Mouse (Mus musculus) embryonic facial prominence, embryonic 13.5 days (tissue): ENCODE results near the gene Inpp1. TPM values are rescaled to one million over a fixed set of nuclear protein-coding genes. Genes with fewer than 3 reads are reported as not detected.

Experiments
- ATAC-seq: fragments of 200-750 bp; cut with Nextera tagmentation; 2 replicates; pipeline ENCODE4 v1.8.0; 2017; ENCODE audit warnings: low read depth; ENCODE audit not compliant: insufficient number of reproducible peaks, insufficient read depth, low FRiP score, low TSS enrichment
- H3K27ac ChIP-seq: fragments of 300-500 bp; sonication (generic); 2 replicates; pipeline ENCODE4 v1.5.1; 2015; ENCODE audit warnings: moderate library complexity, mild to moderate bottlenecking, inconsistent platforms
- H3K27me3 ChIP-seq: fragments of 300-500 bp; sonication (generic); 2 replicates; pipeline ENCODE4 v1.6.1; 2015; ENCODE audit warnings: mild to moderate bottlenecking, inconsistent platforms
- H3K36me3 ChIP-seq: fragments of 300-500 bp; sonication (generic); 2 replicates; pipeline ENCODE4 v1.6.1; 2015; ENCODE audit warnings: mild to moderate bottlenecking, inconsistent platforms
- H3K4me1 ChIP-seq: fragments of 300-500 bp; sonication (generic); 2 replicates; pipeline ENCODE4 v1.6.1; 2015; ENCODE audit warnings: inconsistent platforms
- H3K4me2 ChIP-seq: fragments of 300-500 bp; sonication (generic); 2 replicates; pipeline ENCODE4 v1.6.1; 2015; ENCODE audit warnings: moderate library complexity, mild to moderate bottlenecking, inconsistent platforms
- H3K4me3 ChIP-seq: fragments of 300-500 bp; sonication (generic); 2 replicates; pipeline ENCODE4 v1.5.1; 2015; ENCODE audit warnings: mild to moderate bottlenecking, inconsistent platforms
- H3K9ac ChIP-seq: fragments of 300-500 bp; sonication (generic); 2 replicates; pipeline ENCODE4 v1.6.1; 2015; ENCODE audit warnings: mild to moderate bottlenecking, inconsistent platforms
- H3K9me3 ChIP-seq: fragments of 300-500 bp; sonication (generic); 2 replicates; pipeline ENCODE4 v1.6.1; 2016; ENCODE audit warnings: inconsistent platforms
- WGBS: fragments of 180-500 bp; shearing (Covaris S2); methylation state at CpG from one replicate; pipeline ENCODE4 v1.1.7; 2015; ENCODE audit warnings: mixed read lengths; 5-methylcytosine and 5-hydroxymethylcytosine counted together
- polyA plus RNA-seq: library from polyadenylated mRNA; unstranded; fragments of >200 nt; fragmentation: Nextera tagmentation; extraction: Ambion mirVana; gene quantifications from 2 replicates; pipeline ENCODE4 v1.2.1, GENCODE M21; 2015

Gene Inpp1
- polyA plus RNA-seq, 1 experiment from 2014 or later, result 21.3 TPM

DNA sequence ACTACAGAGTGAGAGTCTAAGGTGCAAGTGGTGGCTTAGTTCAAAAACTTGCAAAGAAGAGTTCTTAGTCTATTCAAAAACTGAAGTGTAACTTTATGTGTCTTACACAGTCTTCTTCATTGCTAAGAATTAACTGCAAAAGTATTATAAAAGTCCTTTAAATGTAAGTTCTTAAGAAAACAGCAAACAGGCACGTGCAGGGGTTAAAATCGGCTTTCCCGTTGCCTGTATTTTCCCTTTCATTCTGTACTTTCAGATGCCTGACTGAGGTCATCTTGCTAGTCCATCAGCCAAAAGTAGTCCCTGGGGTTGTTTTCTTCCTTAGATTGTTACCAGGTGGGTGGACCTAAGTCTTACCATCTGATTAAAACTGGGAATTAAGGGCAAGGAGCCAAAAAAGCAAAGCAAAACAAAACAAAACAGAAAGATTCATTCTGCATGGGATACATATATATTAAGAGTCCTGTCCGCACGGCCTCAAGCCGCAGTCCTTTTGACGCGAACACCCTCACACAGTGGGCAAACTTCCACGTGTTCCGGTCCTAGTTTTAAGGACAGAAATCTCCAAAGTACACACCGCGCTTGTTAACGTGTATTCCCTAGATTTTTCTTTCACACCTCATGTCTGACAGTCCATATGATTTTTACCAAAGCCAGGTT, 1.1 kb downstream of the Inpp1 start:
- WGBS, result 28% methylated on average over 13 of the region's 13 CpGs
- no peak for ATAC-seq
- no peak overlapping the region for H3K27ac ChIP-seq

DNA sequence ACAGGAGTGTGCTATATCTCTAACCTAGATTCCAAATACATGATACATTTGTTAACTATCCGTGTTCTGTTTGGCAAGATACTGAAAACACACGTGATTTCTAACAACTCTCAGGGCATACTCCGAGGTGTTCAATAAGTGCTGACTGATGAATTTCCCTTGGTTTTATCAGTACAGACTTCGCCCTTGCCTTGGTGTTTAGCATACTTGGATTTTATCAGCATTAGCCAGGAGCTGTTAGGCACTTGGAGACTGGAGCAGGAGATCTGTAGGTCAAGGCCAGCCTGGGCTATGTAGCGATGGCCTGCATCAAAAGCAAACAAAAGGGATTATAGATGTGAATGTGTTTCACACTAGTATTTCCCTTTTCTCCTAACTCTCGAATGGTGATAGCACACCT, 9.0 kb downstream of the Inpp1 start:
- H3K9ac ChIP-seq, result no peak overlapping the region
- H3K4me2 ChIP-seq, result no peak overlapping the region
- no peaks in the 10 kb centered on the region for H3K4me1 ChIP-seq
- H3K27me3 ChIP-seq, result no peaks in the 10 kb centered on the region
- no peaks in the 10 kb centered on the region for H3K9me3 ChIP-seq
- no peak for ATAC-seq
- 91% methylated on average over 6 of the region's 6 CpGs for WGBS
- peaks cover 8% of the 10 kb centered on the region; the same call in 1 of the 2 replicates for H3K36me3 ChIP-seq
- H3K4me3 ChIP-seq, result no peak overlapping the region
- no peak overlapping the region for H3K27ac ChIP-seq

More for the DNA sequence above, 1.1 kb downstream of the Inpp1 start:
- peak overlapping the region; percentile 75 for H3K4me3 ChIP-seq
- no peaks in the 10 kb centered on the region for H3K27me3 ChIP-seq
- peak overlapping the region; percentile 85 for H3K4me2 ChIP-seq
- peak overlapping the region; percentile 90 for H3K9ac ChIP-seq
- peaks cover 19% of the 10 kb centered on the region for H3K4me1 ChIP-seq
- H3K9me3 ChIP-seq, result no peaks in the 10 kb centered on the region
- H3K36me3 ChIP-seq, result no peaks in the 10 kb centered on the region; the same call in 1 of the 2 replicates

DNA sequence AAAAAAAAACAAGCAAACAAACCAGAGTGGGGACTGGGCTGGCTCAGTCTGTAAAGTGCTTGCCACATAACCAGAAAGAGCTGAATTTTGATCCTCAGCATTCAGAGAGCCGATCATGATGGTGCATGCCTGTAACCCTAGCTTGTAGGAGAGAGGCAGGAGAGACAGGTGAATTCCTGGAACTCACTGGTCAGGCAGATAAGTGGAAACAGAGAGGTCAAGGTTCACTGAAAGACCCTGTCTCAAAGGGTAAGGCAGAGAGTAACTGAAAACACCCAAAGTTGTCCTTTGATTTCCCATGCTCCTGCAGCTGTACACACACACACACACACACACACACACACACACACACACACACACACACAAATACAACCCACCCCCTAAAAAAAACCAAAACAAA, 12.4 kb downstream of the Inpp1 start:
- 0 out of 2 replicates have a peak, but pooled peaks cover 5% of the 10 kb centered on the region for H3K36me3 ChIP-seq
- H3K4me3 ChIP-seq, result no peak overlapping the region
- H3K9ac ChIP-seq, result no peak overlapping the region
- no peaks in the 10 kb centered on the region for H3K9me3 ChIP-seq
- 32% methylated on average over 1 of the region's 1 CpGs for WGBS
- ATAC-seq, result no peak
- H3K4me2 ChIP-seq, result no peak overlapping the region
- H3K4me1 ChIP-seq, result no peaks in the 10 kb centered on the region
- no peaks in the 10 kb centered on the region for H3K27me3 ChIP-seq
- no peak overlapping the region for H3K27ac ChIP-seq

DNA sequence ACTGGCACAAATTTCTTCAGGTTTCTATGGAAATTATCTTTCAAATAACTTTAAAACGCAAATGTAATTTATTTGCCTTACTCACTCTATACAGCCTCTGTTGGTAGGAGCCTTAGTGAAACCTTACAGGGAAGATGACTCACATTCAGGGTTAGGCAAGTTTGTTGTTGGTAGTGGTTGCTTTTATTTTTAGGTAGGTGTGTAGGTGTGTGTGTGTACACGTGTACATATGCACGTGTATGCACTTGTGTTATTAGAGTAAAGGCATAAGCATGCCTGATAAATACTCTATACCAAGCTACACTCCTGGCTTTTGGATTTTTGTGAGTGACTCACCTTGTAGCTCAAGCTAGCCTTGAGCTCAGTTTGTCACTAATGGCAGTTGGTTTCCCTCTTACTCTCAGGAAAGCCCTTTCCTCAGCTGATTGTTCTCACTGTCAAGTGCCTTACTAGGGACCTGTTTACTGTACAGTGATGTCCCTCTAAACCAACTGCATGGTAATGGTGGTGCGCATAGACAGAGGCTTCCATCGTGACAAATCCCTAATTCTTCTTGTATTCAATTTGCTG, 15.0 kb downstream of the Inpp1 start:
- Histone ChIP-seq H3K27me3 (no peaks in the 10 kb centered on the region), H3K9ac (no peak overlapping the region), H3K4me3 (no peak overlapping the region), H3K4me2 (no peak overlapping the region), H3K36me3 (peaks cover 9% of the 10 kb centered on the region; the same call in 1 of the 2 replicates), H3K27ac (no peak overlapping the region), H3K4me1 (0 out of 2 replicates have a peak, but pooled peaks cover 4% of the 10 kb centered on the region), H3K9me3 (no peaks in the 10 kb centered on the region)
- ATAC-seq, result no peak
- WGBS, result 88% methylated on average over 5 of the region's 5 CpGs

DNA sequence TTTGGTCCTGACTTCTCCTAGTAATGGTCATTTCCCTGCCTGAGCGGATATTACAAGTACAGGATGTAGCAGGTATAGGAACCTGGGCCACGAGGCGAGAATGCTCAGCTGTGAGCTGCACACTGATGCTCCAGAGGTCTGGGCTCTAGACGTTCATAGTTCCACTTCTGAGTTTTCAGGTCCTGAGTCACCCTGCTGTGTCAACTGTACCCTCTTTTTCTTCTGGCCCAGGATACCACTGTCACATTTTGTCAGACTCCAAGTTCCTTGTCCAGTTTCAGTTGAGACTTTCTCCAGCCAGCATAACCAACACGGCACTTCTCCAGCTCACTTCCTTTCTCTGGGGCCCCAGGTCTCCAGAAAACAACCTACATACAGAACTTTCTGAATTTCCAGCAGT, 15.8 kb downstream of the Inpp1 start:
- no peak overlapping the region for H3K27ac ChIP-seq
- H3K9me3 ChIP-seq, result no peaks in the 10 kb centered on the region
- no peak overlapping the region for H3K4me2 ChIP-seq
- 87% methylated on average over 5 of the region's 5 CpGs for WGBS
- ATAC-seq, result no peak
- H3K4me3 ChIP-seq, result no peak overlapping the region
- H3K36me3 ChIP-seq, result peaks cover 9% of the 10 kb centered on the region; the same call in 1 of the 2 replicates
- H3K27me3 ChIP-seq, result no peaks in the 10 kb centered on the region
- H3K4me1 ChIP-seq, result 0 out of 2 replicates have a peak, but pooled peaks cover 4% of the 10 kb centered on the region
- H3K9ac ChIP-seq, result no peak overlapping the region

DNA sequence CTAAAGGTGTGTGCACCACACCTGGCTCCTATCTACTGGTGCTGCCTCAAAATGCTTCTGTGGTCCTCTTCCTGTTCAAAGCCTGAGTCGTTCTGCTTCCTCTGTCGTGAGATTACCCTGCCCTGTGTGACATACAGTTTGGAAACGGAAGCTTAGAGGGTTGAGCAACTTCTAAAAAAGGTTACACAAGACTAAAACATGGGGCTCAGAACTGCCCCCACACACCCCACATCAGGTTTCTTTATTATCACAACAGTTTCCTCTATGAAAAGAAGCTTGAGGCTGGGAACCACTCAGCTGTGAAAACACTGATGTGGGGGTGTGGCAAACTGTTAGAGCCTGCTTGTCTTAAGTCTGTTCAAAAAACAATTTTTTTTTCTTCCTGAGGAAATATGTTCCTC, 17.1 kb downstream of the Inpp1 start:
- 60% methylated on average over 3 of the region's 3 CpGs for WGBS
- H3K27me3 ChIP-seq, result no peaks in the 10 kb centered on the region
- H3K4me1 ChIP-seq, result 0 out of 2 replicates have a peak, but pooled peaks cover 4% of the 10 kb centered on the region
- peaks cover 10% of the 10 kb centered on the region; the same call in 1 of the 2 replicates for H3K36me3 ChIP-seq
- no peak overlapping the region for H3K4me3 ChIP-seq
- no peak overlapping the region for H3K9ac ChIP-seq
- no peak for ATAC-seq
- H3K4me2 ChIP-seq, result no peak overlapping the region
- H3K9me3 ChIP-seq, result no peaks in the 10 kb centered on the region
- no peak overlapping the region for H3K27ac ChIP-seq

DNA sequence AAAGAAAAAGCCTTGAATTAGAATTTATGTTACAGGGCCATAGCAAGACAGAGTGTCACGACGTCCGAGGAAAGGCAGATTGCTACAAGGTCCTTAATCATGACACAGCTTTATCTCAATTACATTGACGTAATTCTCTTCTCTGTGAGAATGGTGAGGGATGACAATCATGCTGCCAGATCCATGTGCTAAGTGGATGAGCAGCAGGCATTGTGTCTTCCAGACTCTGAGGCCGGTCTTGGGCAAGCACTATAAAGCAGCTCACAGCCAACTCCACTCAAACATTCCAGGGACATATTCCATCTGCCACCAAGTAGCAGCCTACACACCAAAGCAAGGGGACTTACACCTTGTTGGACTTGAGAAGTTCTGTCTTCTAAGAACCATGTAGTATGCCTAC, 17.7 kb downstream of the Inpp1 start:
- no peaks in the 10 kb centered on the region for H3K9me3 ChIP-seq
- 88% methylated on average over 5 of the region's 5 CpGs for WGBS
- H3K36me3 ChIP-seq, result peaks cover 13% of the 10 kb centered on the region; the same call in 1 of the 2 replicates
- H3K4me2 ChIP-seq, result no peak overlapping the region
- H3K27ac ChIP-seq, result no peak overlapping the region
- no peak for ATAC-seq
- H3K9ac ChIP-seq, result no peak overlapping the region
- H3K4me1 ChIP-seq, result 0 out of 2 replicates have a peak, but pooled peaks cover 4% of the 10 kb centered on the region
- no peak overlapping the region for H3K4me3 ChIP-seq
- H3K27me3 ChIP-seq, result no peaks in the 10 kb centered on the region

DNA sequence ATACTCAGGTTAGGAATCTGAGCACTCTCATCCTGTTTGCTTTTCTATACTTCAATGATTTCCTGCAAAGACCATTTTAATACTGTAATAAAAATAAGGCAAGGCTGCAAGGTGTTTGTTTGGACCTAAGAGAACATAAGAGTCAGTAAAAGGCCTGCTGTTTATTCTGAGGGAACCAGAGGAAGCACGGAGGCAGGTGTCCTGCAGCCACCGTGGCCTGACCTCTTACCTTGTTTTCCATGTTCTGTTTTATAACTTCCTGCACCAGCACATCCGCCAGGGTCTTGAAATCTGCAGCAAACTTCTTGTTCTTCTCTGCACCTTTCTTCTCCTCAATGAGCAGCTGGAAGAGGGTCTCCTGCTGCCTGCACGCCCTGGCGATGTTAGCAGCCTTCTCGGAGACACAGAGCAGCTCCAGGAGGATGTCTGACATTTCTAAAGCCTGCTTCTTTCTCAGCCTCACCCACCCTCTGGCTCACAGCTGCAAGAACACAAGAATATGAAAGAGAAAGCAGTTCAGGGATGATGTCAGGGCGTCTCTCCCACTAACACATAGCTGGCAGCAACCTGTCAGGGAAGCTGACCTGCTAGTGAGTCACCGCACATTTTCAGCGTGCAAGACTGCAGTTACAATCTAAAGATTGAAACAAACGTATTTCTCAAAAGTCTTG, 18.3 kb downstream of the Inpp1 start:
- H3K4me1 ChIP-seq, result 0 out of 2 replicates have a peak, but pooled peaks cover 4% of the 10 kb centered on the region
- WGBS, result 79% methylated on average over 10 of the region's 10 CpGs
- H3K4me3 ChIP-seq, result no peak overlapping the region
- no peak for ATAC-seq
- H3K36me3 ChIP-seq, result peaks cover 18% of the 10 kb centered on the region
- H3K27me3 ChIP-seq, result no peaks in the 10 kb centered on the region
- no peak overlapping the region for H3K4me2 ChIP-seq
- H3K9ac ChIP-seq, result no peak overlapping the region
- H3K9me3 ChIP-seq, result no peaks in the 10 kb centered on the region
- H3K27ac ChIP-seq, result no peak overlapping the region

DNA sequence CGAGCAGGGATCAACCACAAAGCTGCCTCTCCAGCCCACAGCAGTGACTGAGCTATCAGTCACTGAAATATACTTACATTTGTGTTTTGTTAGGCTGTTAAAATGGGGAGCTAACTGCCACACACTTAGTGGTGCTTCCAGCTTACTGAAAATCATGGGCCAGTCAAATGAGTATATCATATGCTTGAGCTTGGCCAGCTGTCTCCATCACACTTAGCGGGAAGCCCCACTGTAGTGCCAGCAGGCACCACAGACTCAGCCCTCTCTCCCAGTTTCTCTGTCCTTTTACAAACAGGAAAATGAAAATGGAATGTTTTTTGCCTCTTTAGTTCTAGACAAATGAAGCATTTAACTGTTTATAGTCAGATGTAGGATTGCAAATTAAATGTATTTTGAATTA, 21.6 kb downstream of the Inpp1 start:
- Histone ChIP-seq H3K27ac (no peak overlapping the region), H3K9ac (no peak overlapping the region), H3K4me3 (no peak overlapping the region), H3K4me1 (0 out of 2 replicates have a peak, but pooled peaks cover 4% of the 10 kb centered on the region), H3K36me3 (peaks cover 46% of the 10 kb centered on the region), H3K9me3 (no peaks in the 10 kb centered on the region), H3K4me2 (no peak overlapping the region), H3K27me3 (no peaks in the 10 kb centered on the region)
- no peak for ATAC-seq
- whole genome bisulfite sequencing, result 89% methylated on average over 2 of the region's 2 CpGs

DNA sequence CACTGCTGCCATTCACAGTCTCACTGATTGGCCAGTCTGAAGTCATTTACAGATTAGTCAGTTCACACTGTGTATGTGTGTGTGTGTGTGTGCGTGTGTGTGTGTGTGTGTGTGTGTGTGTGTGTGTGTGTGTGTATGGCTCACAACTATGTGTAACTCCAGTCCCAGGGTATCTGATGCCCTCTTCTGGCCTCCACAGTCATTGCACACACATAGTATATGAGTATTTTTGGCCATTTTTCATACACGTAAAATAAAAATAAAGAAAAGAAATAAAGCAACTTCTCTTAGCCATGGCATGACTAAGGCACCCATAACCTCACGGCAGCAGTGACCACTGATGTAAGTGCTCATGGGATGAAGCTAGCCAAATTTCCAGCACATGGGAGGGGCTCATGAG, 23.8 kb downstream of the Inpp1 start:
- Histone ChIP-seq H3K9ac (no peak overlapping the region), H3K27me3 (no peaks in the 10 kb centered on the region), H3K36me3 (peaks cover 56% of the 10 kb centered on the region), H3K4me3 (no peak overlapping the region), H3K4me1 (0 out of 2 replicates have a peak, but pooled peaks cover 4% of the 10 kb centered on the region), H3K27ac (no peak overlapping the region), H3K9me3 (no peaks in the 10 kb centered on the region), H3K4me2 (no peak overlapping the region)
- 78% methylated on average over 3 of the region's 3 CpGs for WGBS
- ATAC-seq, result no peak

DNA sequence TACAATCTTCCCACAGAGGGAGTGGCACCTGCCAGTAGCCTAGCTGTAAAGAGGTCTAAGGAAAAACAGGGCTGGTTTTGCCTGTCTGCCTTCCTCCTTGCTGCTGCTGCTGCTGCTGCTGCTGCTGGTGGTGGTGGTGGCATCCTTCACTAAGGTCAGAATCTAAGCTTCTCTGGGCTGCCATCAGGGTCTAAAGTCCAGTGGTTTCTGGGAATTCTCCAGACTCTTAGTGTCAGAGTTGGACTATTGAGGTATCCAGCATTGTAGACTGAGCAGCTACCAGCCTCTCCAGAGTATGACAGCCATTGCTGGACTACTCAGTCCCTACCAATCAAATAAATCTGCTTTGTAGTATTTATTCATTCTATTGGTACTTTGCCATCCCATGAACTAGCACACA, 24.8 kb downstream of the Inpp1 start:
- Histone ChIP-seq H3K9me3 (no peaks in the 10 kb centered on the region), H3K27me3 (no peaks in the 10 kb centered on the region), H3K4me1 (0 out of 2 replicates have a peak, but pooled peaks cover under 1% of the 10 kb centered on the region), H3K4me3 (no peak overlapping the region), H3K27ac (no peak overlapping the region), H3K9ac (no peak overlapping the region), H3K4me2 (no peak overlapping the region), H3K36me3 (peaks cover 59% of the 10 kb centered on the region)
- ATAC-seq, result no peak

DNA sequence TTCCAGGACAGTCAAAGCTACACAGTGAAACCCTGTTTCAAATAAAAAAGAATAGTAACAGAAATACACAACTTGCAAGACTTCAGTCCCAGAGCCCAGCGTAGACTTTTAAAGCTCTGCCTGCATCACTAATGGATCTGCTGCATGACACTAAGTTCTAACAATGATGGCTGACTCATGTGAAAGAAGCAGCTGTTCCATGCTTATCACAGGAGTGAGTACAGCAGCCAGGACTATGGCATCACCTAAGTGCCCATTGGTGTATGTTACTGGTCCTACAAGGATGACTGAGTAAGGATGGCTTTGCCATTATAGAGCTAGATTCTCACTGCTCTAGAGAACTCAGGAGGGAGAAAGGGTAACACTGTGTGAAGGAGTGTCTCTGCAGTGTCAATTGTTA, 30.2 kb downstream of the Inpp1 start:
- no peak for ATAC-seq
- no peak overlapping the region for H3K4me2 ChIP-seq
- no peak overlapping the region for H3K9ac ChIP-seq
- no peaks in the 10 kb centered on the region for H3K9me3 ChIP-seq
- H3K4me3 ChIP-seq, result no peak overlapping the region
- peaks cover 39% of the 10 kb centered on the region for H3K36me3 ChIP-seq
- WGBS, result 88% methylated on average over 1 of the region's 1 CpGs
- H3K27ac ChIP-seq, result no peak overlapping the region
- no peaks in the 10 kb centered on the region for H3K4me1 ChIP-seq
- H3K27me3 ChIP-seq, result no peaks in the 10 kb centered on the region
